Mouse (Mus musculus): ENCODE results near the gene Smco1. TPM values are rescaled to one million over a fixed set of nuclear protein-coding genes. Genes with fewer than 3 reads are reported as not detected.
"Not testable (repeated sequence)": the region's sequence is repeated elsewhere in the genome, so short reads cannot be mapped to it uniquely, and the experiment has no call there.

The Smco1 gene
- 0.14 and 0.15 TPM in 2 replicates for polyA plus RNA-seq (2015; fragmentation: Nextera tagmentation; extraction: Ambion mirVana)

DNA sequence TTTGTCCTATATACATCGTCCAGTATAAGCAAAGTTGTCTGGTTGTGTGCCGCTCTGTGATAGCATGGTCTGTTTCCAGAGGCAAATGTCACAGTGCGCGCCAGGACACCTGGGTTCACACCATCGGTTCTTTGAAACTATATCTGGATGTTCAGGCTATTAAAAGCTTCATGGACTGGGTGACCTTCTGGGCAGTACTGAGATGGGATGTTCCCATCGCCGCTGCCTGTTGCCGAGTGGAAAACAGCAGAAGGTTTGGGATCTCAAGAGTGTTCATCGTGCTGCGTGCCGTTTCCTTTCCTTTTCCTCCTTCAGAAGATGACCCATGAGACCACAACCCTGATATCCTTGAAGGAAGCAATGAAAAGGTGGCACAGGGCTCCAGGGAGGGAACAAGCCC is at the start of gene Smco1:
Smco1 (plus strand) TSS at position 178 of the 400 bp plus-strand sequence.
- no peak within 1 kb of the TSS for H3K4me3 ChIP-seq (replicated peaks)
- no peak for ATAC-seq
- no peak within 1 kb of the TSS for H3K9ac ChIP-seq (replicated peaks)
- H3K27ac ChIP-seq, result no peak within 1 kb of the TSS
- WGBS, result 86% methylated on average over 11 of the region's 11 CpGs
- no peaks in the 10 kb centered on the region for H3K27me3 ChIP-seq
- no peak within 1 kb of the TSS for H3K4me2 ChIP-seq (replicated peaks)
- no peaks in the 10 kb centered on the region for H3K4me1 ChIP-seq (replicated peaks)
- no peaks in the 10 kb centered on the region for H3K9me3 ChIP-seq
- no peaks in the 10 kb centered on the region for H3K36me3 ChIP-seq

DNA sequence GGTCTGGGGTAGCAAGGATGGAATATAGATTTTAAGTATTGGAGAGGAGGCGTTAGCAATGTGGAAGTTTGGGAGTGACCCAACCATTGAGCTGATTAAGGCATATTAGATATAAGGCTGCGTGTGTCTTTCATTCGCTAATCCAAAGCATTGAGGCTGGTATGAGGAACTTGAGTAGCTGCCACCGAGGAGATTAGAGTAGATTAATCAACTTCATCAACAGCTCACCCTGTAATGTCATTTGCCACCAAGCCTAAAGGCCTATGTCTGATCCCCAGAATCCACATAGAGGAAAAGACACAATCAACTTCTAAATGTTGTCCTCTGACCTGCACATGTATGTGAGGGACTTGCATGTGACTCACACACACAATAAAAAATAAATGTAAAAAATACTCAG is 49.5 kb upstream of the Smco1 start:
- Histone ChIP-seq H3K36me3 (no peaks in the 10 kb centered on the region), H3K4me2 (replicated peaks) (no peak overlapping the region), H3K9me3 (no peaks in the 10 kb centered on the region), H3K27ac (no peak overlapping the region), H3K27me3 (no peaks in the 10 kb centered on the region), H3K9ac (replicated peaks) (no peak overlapping the region), H3K4me3 (replicated peaks) (no peak overlapping the region), H3K4me1 (replicated peaks) (no peaks in the 10 kb centered on the region)
- 79% methylated on average over 4 of the region's 4 CpGs for WGBS
- ATAC-seq, result no peak

DNA sequence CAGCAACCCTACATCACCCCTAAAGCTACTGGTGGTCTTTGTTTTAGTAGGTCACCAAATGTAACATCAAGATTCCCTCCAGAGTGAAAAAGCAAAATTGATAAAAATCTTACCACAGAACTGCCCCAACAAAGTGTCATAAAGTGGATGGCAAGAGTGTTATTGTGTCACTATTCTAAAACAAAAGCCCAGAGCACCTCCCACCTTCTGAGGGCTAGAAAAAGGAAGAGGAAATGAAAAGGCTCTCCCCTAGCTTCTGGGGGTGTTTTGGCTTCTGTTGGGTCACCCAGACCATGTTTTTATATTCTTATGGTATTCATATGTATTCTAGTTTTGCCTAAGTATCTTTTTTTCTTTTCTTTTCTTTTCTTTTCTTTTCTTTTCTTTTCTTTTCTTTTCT is 48.9 kb upstream of the Smco1 start:
- Histone ChIP-seq H3K9me3 (no peaks in the 10 kb centered on the region), H3K9ac (replicated peaks) (no peak overlapping the region), H3K27me3 (no peaks in the 10 kb centered on the region), H3K4me2 (replicated peaks) (no peak overlapping the region), H3K27ac (no peak overlapping the region), H3K36me3 (no peaks in the 10 kb centered on the region), H3K4me1 (replicated peaks) (no peaks in the 10 kb centered on the region), H3K4me3 (replicated peaks) (no peak overlapping the region)
- ATAC-seq, result no peak

DNA sequence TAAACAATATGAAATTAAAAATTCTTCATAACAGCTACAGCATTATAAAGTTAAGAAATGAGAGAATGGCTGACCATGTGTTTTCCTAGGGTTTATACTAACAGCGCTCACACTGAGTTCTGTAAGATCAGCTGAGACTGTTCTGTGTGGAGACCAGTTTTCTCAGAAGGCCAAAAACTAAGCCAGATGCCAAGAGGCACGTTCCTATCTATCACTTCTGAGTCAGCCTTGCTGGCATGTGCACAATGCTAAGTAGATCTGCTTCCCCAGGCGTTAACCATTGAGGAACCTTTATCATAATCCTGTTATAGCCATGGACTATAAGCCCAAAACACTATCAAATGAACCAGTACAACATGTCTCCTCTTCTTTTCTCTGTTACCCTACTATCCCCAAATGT is 39.2 kb upstream of the Smco1 start:
- H3K4me1 ChIP-seq (replicated peaks); H3K9me3 ChIP-seq; ATAC-seq; H3K27me3 ChIP-seq; H3K27ac ChIP-seq; H3K4me3 ChIP-seq (replicated peaks); H3K9ac ChIP-seq (replicated peaks); H3K4me2 ChIP-seq (replicated peaks): not testable (repeated sequence)
- 89% methylated on average over 3 of the region's 3 CpGs for WGBS
- H3K36me3 ChIP-seq, result peaks cover 47% of the 10 kb centered on the region

DNA sequence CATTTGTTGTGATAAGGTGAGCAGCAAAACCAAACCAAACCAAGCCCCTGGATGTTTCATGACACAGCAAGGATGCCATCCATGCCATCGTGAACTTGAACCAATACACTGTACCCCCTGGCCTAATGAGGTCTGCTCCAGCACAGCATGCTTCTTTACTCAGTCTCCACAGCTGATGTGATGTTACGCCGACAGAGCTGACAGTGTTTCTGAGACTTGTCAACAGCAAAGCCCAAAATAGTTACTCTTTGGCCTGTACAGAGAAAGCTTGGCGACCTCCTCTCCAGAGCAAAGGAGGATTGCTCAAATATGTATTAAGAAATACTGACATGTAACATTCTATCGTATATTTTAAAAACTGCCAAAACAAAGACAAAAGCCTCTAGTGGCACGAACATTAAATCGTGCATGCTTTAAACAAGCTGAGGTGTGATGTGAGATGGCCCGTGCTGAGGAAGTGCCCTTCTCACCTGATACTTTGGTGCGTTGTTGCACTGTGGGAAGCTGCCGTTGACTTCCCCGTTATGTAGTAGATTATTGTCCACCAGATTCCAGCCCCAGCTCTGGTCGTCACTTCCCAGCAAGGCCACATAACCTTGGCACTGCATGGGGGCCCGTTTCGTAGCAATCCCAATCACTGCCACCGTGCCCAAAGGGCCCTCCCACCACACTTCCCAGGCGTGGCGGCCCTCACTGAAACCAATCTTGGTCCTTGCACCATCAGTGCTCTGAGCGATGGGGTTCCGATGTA is 33.2 kb upstream of the Smco1 start:
- 95% methylated on average over 19 of the region's 19 CpGs for WGBS
- Histone ChIP-seq H3K4me1 (replicated peaks) (no peaks in the 10 kb centered on the region; the same call in 1 of the 2 replicates), H3K4me2 (replicated peaks) (no peak overlapping the region), H3K27me3 (no peaks in the 10 kb centered on the region), H3K36me3 (peaks cover 38% of the 10 kb centered on the region), H3K9me3 (no peaks in the 10 kb centered on the region), H3K27ac (no peak overlapping the region), H3K4me3 (replicated peaks) (no peak overlapping the region), H3K9ac (replicated peaks) (no peak overlapping the region)
- ATAC-seq, result no peak

GRCm38 (mm10) chr16:32239428-32240312 is 31.6 kb upstream of the Smco1 start:
- H3K9me3 ChIP-seq, result no peaks in the 10 kb centered on the region
- H3K9ac ChIP-seq (replicated peaks), result no peak overlapping the region
- no peak overlapping the region for H3K4me2 ChIP-seq (replicated peaks)
- ATAC-seq, result no peak
- H3K4me3 ChIP-seq (replicated peaks), result no peak overlapping the region
- peaks cover 23% of the 10 kb centered on the region for H3K36me3 ChIP-seq
- 96% methylated on average over 2 of the region's 2 CpGs for WGBS
- no peak overlapping the region for H3K27ac ChIP-seq
- no peaks in the 10 kb centered on the region for H3K27me3 ChIP-seq
- H3K4me1 ChIP-seq (replicated peaks), result peaks cover 8% of the 10 kb centered on the region

- H3K9ac ChIP-seq (replicated peaks), result no peak overlapping the region
- ATAC-seq, result no peak
- no peak overlapping the region for H3K4me2 ChIP-seq (replicated peaks)
- H3K9me3 ChIP-seq, result no peaks in the 10 kb centered on the region
- H3K27me3 ChIP-seq, result no peaks in the 10 kb centered on the region
- no peak overlapping the region for H3K4me3 ChIP-seq (replicated peaks)
- H3K27ac ChIP-seq, result no peak overlapping the region
- 97% methylated on average over 3 of the region's 3 CpGs for WGBS
- no peaks in the 10 kb centered on the region for H3K36me3 ChIP-seq
- H3K4me1 ChIP-seq (replicated peaks), result peaks cover 30% of the 10 kb centered on the region
These were observed 27.4 kb upstream of the Smco1 start for GRCm38 (mm10) chr16:32243901-32244300.

- Histone ChIP-seq H3K27ac (peak overlapping the region; percentile 94), H3K36me3 (no peaks in the 10 kb centered on the region), H3K27me3 (no peaks in the 10 kb centered on the region), H3K4me3 (replicated peaks) (peak overlapping the region; percentile 94), H3K4me1 (replicated peaks) (peaks cover 30% of the 10 kb centered on the region), H3K9ac (replicated peaks) (peak overlapping the region; percentile 93), H3K9me3 (no peaks in the 10 kb centered on the region), H3K4me2 (replicated peaks) (peak overlapping the region; percentile 76)
- WGBS, result under 1% methylated on average over 39 of the region's 41 CpGs
- peak; percentile 70 for ATAC-seq
These were observed 24.9 kb upstream of the Smco1 start for GRCm38 (mm10) chr16:32246351-32246791.

GRCm38 (mm10) chr16:32246952-32247370 is 24.3 kb upstream of the Smco1 start, which contains the start of the genes Fbxo45 and Wdr53:
Fbxo45 (minus strand) TSS chr16:32247158.
Wdr53 (plus strand) TSS chr16:32247227.
- Histone ChIP-seq H3K9ac (replicated peaks) (peak within 1 kb of the TSS; percentile 93), H3K4me3 (replicated peaks) (peak within 1 kb of the TSS; percentile 94), H3K4me1 (replicated peaks) (peaks cover 30% of the 10 kb centered on the region), H3K9me3 (no peaks in the 10 kb centered on the region), H3K4me2 (replicated peaks) (peak within 1 kb of the TSS; percentile 76), H3K27me3 (no peaks in the 10 kb centered on the region), H3K27ac (peak within 1 kb of the TSS; percentile 94), H3K36me3 (peaks cover 4% of the 10 kb centered on the region; the same call in 1 of the 2 replicates)
- WGBS, result 0% methylated on average over 42 of the region's 48 CpGs
- peak; percentile 99 for ATAC-seq

GRCm38 (mm10) chr16:32264225-32264624 is 7.0 kb upstream of the Smco1 start:
- not testable (repeated sequence) for ATAC-seq; H3K4me1 ChIP-seq (replicated peaks); H3K9me3 ChIP-seq; H3K27ac ChIP-seq; H3K4me2 ChIP-seq (replicated peaks); H3K27me3 ChIP-seq; H3K36me3 ChIP-seq; H3K9ac ChIP-seq (replicated peaks); H3K4me3 ChIP-seq (replicated peaks)
- 90% methylated on average over 2 of the region's 2 CpGs for WGBS

DNA sequence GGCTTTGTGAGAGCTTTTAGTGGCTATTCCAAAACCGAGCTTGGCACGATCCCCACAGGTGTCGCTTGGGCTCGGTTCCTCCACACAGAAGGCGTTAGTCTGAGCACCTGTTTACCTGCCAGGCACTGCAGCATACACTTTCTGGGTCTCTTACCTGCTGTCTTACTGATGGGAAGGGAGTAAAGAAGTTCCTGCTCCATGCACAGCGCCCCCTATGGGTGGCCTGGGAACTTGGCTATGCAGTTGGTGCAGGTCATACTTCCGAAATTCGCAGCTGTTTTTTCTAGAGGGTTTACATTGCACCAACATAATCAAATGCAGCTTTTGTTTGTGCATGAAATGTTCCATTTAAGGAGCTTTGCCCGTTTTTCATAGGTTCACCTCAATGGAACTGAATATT is 2.1 kb downstream of the Smco1 start:
- Histone ChIP-seq H3K4me2 (replicated peaks) (no peak overlapping the region), H3K9ac (replicated peaks) (no peak overlapping the region), H3K27ac (no peak overlapping the region), H3K9me3 (no peaks in the 10 kb centered on the region), H3K27me3 (no peaks in the 10 kb centered on the region), H3K4me3 (replicated peaks) (no peak overlapping the region), H3K4me1 (replicated peaks) (peaks cover 7% of the 10 kb centered on the region), H3K36me3 (no peaks in the 10 kb centered on the region)
- 55% methylated on average over 9 of the region's 9 CpGs for WGBS
- no peak for ATAC-seq

GRCm38 (mm10) chr16:32275041-32275440 is 3.8 kb downstream of the Smco1 start:
- H3K36me3 ChIP-seq, result 0 out of 2 replicates have a peak, but pooled peaks cover 1% of the 10 kb centered on the region
- H3K4me2 ChIP-seq (replicated peaks), result no peak overlapping the region
- WGBS, result 92% methylated on average over 6 of the region's 6 CpGs
- H3K27ac ChIP-seq, result no peak overlapping the region
- no peak overlapping the region for H3K9ac ChIP-seq (replicated peaks)
- no peaks in the 10 kb centered on the region for H3K27me3 ChIP-seq
- H3K9me3 ChIP-seq, result no peaks in the 10 kb centered on the region
- H3K4me3 ChIP-seq (replicated peaks), result no peak overlapping the region
- H3K4me1 ChIP-seq (replicated peaks), result peaks cover 23% of the 10 kb centered on the region
- no peak for ATAC-seq

Data from midbrain, embryonic 13.5 days (tissue).